Mouse (Mus musculus) limb, embryonic 13.5 days (tissue): ENCODE results near the gene Sema6d. TPM values are rescaled to one million over a fixed set of nuclear protein-coding genes. Genes with fewer than 3 reads are reported as not detected.

ENCODE experiments used
- ATAC-seq: fragments of 200-750 bp; cut with Nextera tagmentation; 2 replicates; pipeline ENCODE4 v1.8.0; 2017; ENCODE audit warnings: low read depth, moderate number of reproducible peaks, moderate TSS enrichment; ENCODE audit not compliant: low FRiP score
- H3K27ac ChIP-seq: fragments of 300-500 bp; sonication (generic); 2 replicates; pipeline ENCODE4 v1.5.1; 2015; ENCODE audit warnings: inconsistent platforms, mild to moderate bottlenecking, moderate library complexity
- H3K27me3 ChIP-seq: fragments of 300-500 bp; sonication (generic); 2 replicates; pipeline ENCODE4 v1.6.1; 2015; ENCODE audit warnings: mild to moderate bottlenecking, inconsistent platforms
- H3K36me3 ChIP-seq: fragments of 300-500 bp; sonication (generic); 2 replicates; pipeline ENCODE4 v1.6.1; 2015; ENCODE audit warnings: inconsistent platforms, mild to moderate bottlenecking, moderate library complexity
- H3K4me1 ChIP-seq: fragments of 300-500 bp; sonication (generic); 2 replicates; pipeline ENCODE4 v1.6.1; 2015; ENCODE audit warnings: inconsistent platforms
- H3K4me2 ChIP-seq: fragments of 300-500 bp; sonication (generic); replicated peaks from 2 replicates; pipeline ENCODE4 v1.6.1; 2015; ENCODE audit warnings: inconsistent platforms, mild to moderate bottlenecking, moderate library complexity
- H3K4me3 ChIP-seq: fragments of 300-500 bp; sonication (generic); 2 replicates; pipeline ENCODE4 v1.5.1; 2015; ENCODE audit warnings: moderate library complexity, mild to moderate bottlenecking, inconsistent platforms
- H3K9ac ChIP-seq: fragments of 300-500 bp; sonication (generic); 2 replicates; pipeline ENCODE4 v1.6.1; 2015; ENCODE audit warnings: mild to moderate bottlenecking, inconsistent platforms
- H3K9me3 ChIP-seq: fragments of 300-500 bp; sonication (generic); 2 replicates; pipeline ENCODE4 v1.6.1; 2016; ENCODE audit warnings: inconsistent platforms
- WGBS: fragments of 180-500 bp; shearing (Covaris S2); methylation state at CpG from one replicate; pipeline ENCODE4 v1.1.7; 2015; 5-methylcytosine and 5-hydroxymethylcytosine counted together
- polyA plus RNA-seq: library from polyadenylated mRNA; unstranded; fragments of >200 nt; fragmentation: Nextera tagmentation; extraction: Ambion mirVana; gene quantifications from 2 replicates; pipeline ENCODE4 v1.2.1, GENCODE M21; 2015

Gene Sema6d
- polyA plus RNA-seq: 8.2 and 9.4 TPM in 2 replicates

GRCm38 (mm10) chr2:124089813-124090230 is at the start of gene Sema6d:
TSS of gene Sema6d (plus strand) at chr2:124089969.
- H3K4me2 ChIP-seq: peak within 1 kb of the TSS; percentile 88
- H3K9ac ChIP-seq: peak within 1 kb of the TSS; percentile 55
- peaks cover 69% of the 10 kb centered on the region for H3K27me3 ChIP-seq
- H3K9me3 ChIP-seq: no peaks in the 10 kb centered on the region
- H3K36me3 ChIP-seq: no peaks in the 10 kb centered on the region
- 3% methylated on average over 29 of the region's 29 CpGs for WGBS
- peak within 1 kb of the TSS; percentile 48 for H3K4me3 ChIP-seq
- ATAC-seq: no peak; the same call in 1 of the 2 replicates
- H3K27ac ChIP-seq: no peak within 1 kb of the TSS
- peaks cover 13% of the 10 kb centered on the region for H3K4me1 ChIP-seq

- WGBS: 79% methylated on average over 3 of the region's 3 CpGs
- H3K36me3 ChIP-seq: no peaks in the 10 kb centered on the region
- H3K27me3 ChIP-seq: no peaks in the 10 kb centered on the region
- H3K27ac ChIP-seq: no peak overlapping the region
- no peak overlapping the region for H3K4me2 ChIP-seq
- no peaks in the 10 kb centered on the region for H3K4me1 ChIP-seq
- H3K9ac ChIP-seq: no peak overlapping the region
- ATAC-seq: no peak
- no peak overlapping the region for H3K4me3 ChIP-seq
- H3K9me3 ChIP-seq: no peaks in the 10 kb centered on the region
These were observed 29.9 kb upstream of the Sema6d start for GRCm38 (mm10) chr2:124059910-124060309.

GRCm38 (mm10) chr2:124068380-124068779 is 21.4 kb upstream of the Sema6d start:
- Histone ChIP-seq H3K4me3 (no peak overlapping the region), H3K9ac (no peak overlapping the region), H3K27me3 (no peaks in the 10 kb centered on the region), H3K9me3 (no peaks in the 10 kb centered on the region), H3K4me2 (no peak overlapping the region), H3K36me3 (no peaks in the 10 kb centered on the region), H3K27ac (no peak overlapping the region), H3K4me1 (no peaks in the 10 kb centered on the region)
- ATAC-seq: no peak
- WGBS: 87% methylated on average over 4 of the region's 4 CpGs

GRCm38 (mm10) chr2:124070664-124071063 is 19.1 kb upstream of the Sema6d start:
- Histone ChIP-seq H3K4me1 (no peaks in the 10 kb centered on the region), H3K36me3 (no peaks in the 10 kb centered on the region), H3K27me3 (no peaks in the 10 kb centered on the region), H3K9me3 (no peaks in the 10 kb centered on the region), H3K9ac (no peak overlapping the region), H3K4me3 (no peak overlapping the region), H3K4me2 (no peak overlapping the region), H3K27ac (no peak overlapping the region)
- 43% methylated on average over 2 of the region's 2 CpGs for WGBS
- ATAC-seq: no peak

- no peaks in the 10 kb centered on the region for H3K36me3 ChIP-seq
- no peaks in the 10 kb centered on the region for H3K27me3 ChIP-seq
- H3K9me3 ChIP-seq: no peaks in the 10 kb centered on the region
- H3K4me3 ChIP-seq: no peak overlapping the region
- H3K4me2 ChIP-seq: no peak overlapping the region
- no peak overlapping the region for H3K27ac ChIP-seq
- H3K9ac ChIP-seq: no peak overlapping the region
- H3K4me1 ChIP-seq: no peaks in the 10 kb centered on the region
- WGBS: 4% methylated on average over 2 of the region's 2 CpGs
- ATAC-seq: no peak
These were observed 18.4 kb upstream of the Sema6d start for GRCm38 (mm10) chr2:124071380-124071779.

- ATAC-seq: peak; percentile 48; the same call in 1 of the 2 replicates
- peaks cover 13% of the 10 kb centered on the region for H3K4me1 ChIP-seq
- H3K36me3 ChIP-seq: no peaks in the 10 kb centered on the region
- no peaks in the 10 kb centered on the region for H3K9me3 ChIP-seq
- peaks cover 69% of the 10 kb centered on the region for H3K27me3 ChIP-seq
- peak overlapping the region; percentile 88 for H3K4me2 ChIP-seq
- peak overlapping the region; percentile 55 for H3K9ac ChIP-seq
- H3K27ac ChIP-seq: no peak overlapping the region
- under 1% methylated on average over 48 of the region's 49 CpGs for WGBS
- peak overlapping the region; percentile 48 for H3K4me3 ChIP-seq
These were observed 717 bp downstream of the Sema6d start for GRCm38 (mm10) chr2:124090231-124091141.

GRCm38 (mm10) chr2:124099697-124100096 is 9.9 kb downstream of the Sema6d start:
- no peak for ATAC-seq
- Histone ChIP-seq H3K4me1 (no peaks in the 10 kb centered on the region), H3K4me3 (no peak overlapping the region), H3K27me3 (peaks cover 11% of the 10 kb centered on the region; the same call in 1 of the 2 replicates), H3K27ac (no peak overlapping the region), H3K36me3 (no peaks in the 10 kb centered on the region), H3K9ac (no peak overlapping the region), H3K9me3 (no peaks in the 10 kb centered on the region), H3K4me2 (no peak overlapping the region)
- WGBS: 31% methylated on average over 1 of the region's 1 CpGs

- Histone ChIP-seq H3K27me3 (peaks cover 10% of the 10 kb centered on the region; the same call in 1 of the 2 replicates), H3K9ac (no peak overlapping the region), H3K4me1 (no peaks in the 10 kb centered on the region), H3K4me3 (no peak overlapping the region), H3K4me2 (no peak overlapping the region), H3K27ac (no peak overlapping the region), H3K9me3 (no peaks in the 10 kb centered on the region), H3K36me3 (no peaks in the 10 kb centered on the region)
- WGBS: 24% methylated on average over 9 of the region's 9 CpGs
- peak; percentile 57; the same call in 1 of the 2 replicates for ATAC-seq
These were observed 10.9 kb downstream of the Sema6d start for GRCm38 (mm10) chr2:124100486-124101200.

GRCm38 (mm10) chr2:124101201-124101517 is 11.4 kb downstream of the Sema6d start:
- no peaks in the 10 kb centered on the region for H3K9me3 ChIP-seq
- H3K9ac ChIP-seq: no peak overlapping the region
- H3K27ac ChIP-seq: no peak overlapping the region
- no peak overlapping the region for H3K4me3 ChIP-seq
- H3K4me2 ChIP-seq: no peak overlapping the region
- peaks cover 10% of the 10 kb centered on the region; the same call in 1 of the 2 replicates for H3K27me3 ChIP-seq
- no peaks in the 10 kb centered on the region for H3K36me3 ChIP-seq
- H3K4me1 ChIP-seq: no peaks in the 10 kb centered on the region
- ATAC-seq: no peak

- WGBS: 69% methylated on average over 5 of the region's 5 CpGs
- no peaks in the 10 kb centered on the region for H3K4me1 ChIP-seq
- no peak overlapping the region for H3K4me3 ChIP-seq
- H3K36me3 ChIP-seq: no peaks in the 10 kb centered on the region
- peaks cover 10% of the 10 kb centered on the region; the same call in 1 of the 2 replicates for H3K27me3 ChIP-seq
- ATAC-seq: no peak
- H3K4me2 ChIP-seq: no peak overlapping the region
- no peaks in the 10 kb centered on the region for H3K9me3 ChIP-seq
- H3K9ac ChIP-seq: no peak overlapping the region
- no peak overlapping the region for H3K27ac ChIP-seq
These were observed 11.8 kb downstream of the Sema6d start for GRCm38 (mm10) chr2:124101580-124101979.

- ATAC-seq: no peak
- Histone ChIP-seq H3K27me3 (peaks cover 5% of the 10 kb centered on the region; the same call in 1 of the 2 replicates), H3K9ac (no peak overlapping the region), H3K27ac (no peak overlapping the region), H3K4me2 (no peak overlapping the region), H3K4me3 (no peak overlapping the region), H3K9me3 (no peaks in the 10 kb centered on the region), H3K36me3 (no peaks in the 10 kb centered on the region), H3K4me1 (no peaks in the 10 kb centered on the region)
These were observed 13.5 kb downstream of the Sema6d start for GRCm38 (mm10) chr2:124103277-124103676.

GRCm38 (mm10) chr2:124118469-124119243 is 28.9 kb downstream of the Sema6d start:
- H3K4me2 ChIP-seq: no peak overlapping the region
- no peak overlapping the region for H3K9ac ChIP-seq
- H3K9me3 ChIP-seq: no peaks in the 10 kb centered on the region
- H3K36me3 ChIP-seq: no peaks in the 10 kb centered on the region
- WGBS: 67% methylated on average over 11 of the region's 11 CpGs
- no peak for ATAC-seq
- no peaks in the 10 kb centered on the region for H3K4me1 ChIP-seq
- no peak overlapping the region for H3K4me3 ChIP-seq
- no peaks in the 10 kb centered on the region for H3K27me3 ChIP-seq
- H3K27ac ChIP-seq: no peak overlapping the region
